Mouse (Mus musculus): Measurements from ENCODE around the gene Rnf128. TPM values are rescaled to one million over a fixed set of nuclear protein-coding genes. Genes with fewer than 3 reads are reported as not detected.

Gene Rnf128
- polyA plus RNA-seq, 1 experiment from 2014 or later = 6.9 TPM

DNA sequence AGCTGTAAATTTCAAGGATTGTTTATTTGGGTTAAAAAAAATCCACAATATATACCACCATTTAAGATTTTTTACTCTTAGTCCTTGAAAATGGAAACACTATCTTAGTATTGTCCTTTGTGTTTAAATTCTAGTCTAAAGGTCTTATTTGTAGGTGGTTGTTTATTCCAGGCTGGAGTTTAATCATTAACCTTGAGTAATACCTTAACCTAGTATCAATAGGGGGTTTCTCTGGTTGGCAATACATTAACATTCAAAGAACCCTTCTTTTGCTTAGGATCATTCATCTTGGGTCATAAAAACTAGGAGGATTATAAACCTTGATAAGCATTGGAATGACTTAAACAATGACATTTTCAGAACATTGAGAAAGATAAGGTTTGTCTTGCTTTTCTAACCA, 77.3 kb downstream of the Rnf128 start:
- Histone ChIP-seq H3K4me2 (replicated peaks) (no peak overlapping the region), H3K27ac (no peak overlapping the region)

DNA sequence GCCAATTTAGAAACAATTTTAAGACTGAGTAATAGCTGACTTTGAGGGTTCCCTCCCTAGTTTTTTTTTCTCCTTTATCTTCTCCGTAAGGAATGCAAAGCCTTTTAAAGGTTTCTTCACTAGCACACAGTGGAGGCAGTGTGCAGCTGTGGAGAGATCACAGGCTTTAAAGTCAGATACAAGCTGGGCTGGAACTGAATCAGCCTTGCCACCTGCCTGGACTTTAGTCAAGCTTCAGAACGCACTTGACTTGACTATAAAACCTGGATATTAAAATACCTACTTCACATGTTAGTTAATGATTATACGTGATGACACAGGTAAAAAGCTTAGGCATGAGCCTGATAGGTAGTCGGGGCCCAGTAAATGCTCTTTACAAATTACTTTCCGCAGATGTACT, 89.1 kb downstream of the Rnf128 start:
- no peak for ATAC-seq (ENCODE audit: insufficient number of reproducible peaks, insufficient read depth, low FRiP score, low TSS enrichment)
- H3K27me3 ChIP-seq = 0 out of 2 replicates have a peak, but pooled peaks cover 4% of the 10 kb centered on the region
- H3K4me3 ChIP-seq = no peak overlapping the region
- H3K4me1 ChIP-seq = no peaks in the 10 kb centered on the region
- no peak overlapping the region for H3K4me2 ChIP-seq (replicated peaks)
- WGBS = 78% methylated on average over 5 of the region's 5 CpGs
- no peaks in the 10 kb centered on the region for H3K9me3 ChIP-seq
- H3K36me3 ChIP-seq = no peaks in the 10 kb centered on the region
- H3K9ac ChIP-seq = no peak overlapping the region
- no peak overlapping the region for H3K27ac ChIP-seq

More for the DNA sequence above, 77.3 kb downstream of the Rnf128 start:
- Histone ChIP-seq H3K9me3 (no peaks in the 10 kb centered on the region), H3K4me1 (no peaks in the 10 kb centered on the region), H3K4me3 (no peak overlapping the region), H3K27me3 (no peaks in the 10 kb centered on the region), H3K36me3 (no peaks in the 10 kb centered on the region), H3K9ac (no peak overlapping the region)
- ATAC-seq (ENCODE audit: insufficient number of reproducible peaks, insufficient read depth, low FRiP score, low TSS enrichment) = no peak

DNA sequence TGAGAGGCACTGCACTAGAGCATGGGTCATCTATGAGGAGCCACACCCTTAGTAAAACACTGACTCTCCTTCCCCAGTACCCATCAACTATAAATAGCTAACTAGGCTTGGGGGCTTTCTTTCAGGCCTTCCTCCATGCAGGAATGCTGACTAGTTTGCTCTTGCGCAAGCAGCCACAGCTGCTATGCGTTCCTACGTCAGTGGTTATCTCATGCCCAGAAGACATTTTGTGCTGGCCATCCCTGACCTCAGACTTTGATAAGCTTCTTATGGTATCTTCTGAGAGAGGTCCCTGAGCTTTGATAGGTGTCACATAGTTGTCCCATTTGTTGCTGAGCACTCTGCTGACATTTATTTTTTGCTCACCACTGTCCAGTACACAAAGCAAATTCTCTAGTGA, 90.2 kb downstream of the Rnf128 start:
- 0 out of 2 replicates have a peak, but pooled peaks cover 4% of the 10 kb centered on the region for H3K27me3 ChIP-seq
- H3K9ac ChIP-seq = no peak overlapping the region
- no peaks in the 10 kb centered on the region for H3K36me3 ChIP-seq
- WGBS = 93% methylated on average over 3 of the region's 3 CpGs
- no peak overlapping the region for H3K4me3 ChIP-seq
- H3K4me1 ChIP-seq = no peaks in the 10 kb centered on the region
- H3K27ac ChIP-seq = no peak overlapping the region
- no peak for ATAC-seq (ENCODE audit: insufficient number of reproducible peaks, insufficient read depth, low FRiP score, low TSS enrichment)
- H3K9me3 ChIP-seq = no peaks in the 10 kb centered on the region
- H3K4me2 ChIP-seq (replicated peaks) = no peak overlapping the region

DNA sequence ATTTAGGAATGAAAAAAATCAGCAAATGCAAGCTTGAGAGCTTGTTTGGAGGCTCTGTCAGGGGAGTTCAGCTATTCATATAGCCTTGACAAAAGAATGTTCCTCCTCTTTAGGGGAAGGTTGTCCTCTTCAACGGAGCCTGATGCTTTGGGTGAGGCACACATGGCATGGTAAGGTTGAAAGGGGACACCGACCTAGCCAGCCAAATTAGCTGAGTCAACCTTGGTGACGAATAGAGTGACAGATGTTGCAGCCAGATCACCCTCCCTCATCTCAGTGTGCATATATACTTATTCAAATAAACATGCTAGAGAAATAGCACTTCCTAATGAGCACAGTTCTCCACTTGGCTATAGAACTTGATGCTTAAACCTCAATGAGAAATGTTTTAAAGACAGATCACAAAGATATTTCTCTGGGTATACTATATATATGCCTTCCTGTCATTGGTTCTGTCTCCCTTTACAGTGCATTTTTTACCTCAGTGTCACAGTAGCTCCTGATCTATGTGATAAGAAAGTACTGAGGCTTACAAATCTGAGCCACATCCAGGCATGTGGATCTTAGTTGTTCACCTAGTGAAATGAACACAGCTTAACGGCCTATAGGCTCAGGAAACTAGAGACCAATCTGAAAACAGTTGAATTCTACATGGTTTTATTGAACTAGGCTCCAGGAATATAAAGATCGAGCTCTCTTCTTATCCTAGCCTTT, 91.4 kb downstream of the Rnf128 start:
- Histone ChIP-seq H3K9me3 (no peaks in the 10 kb centered on the region), H3K27ac (no peak overlapping the region), H3K36me3 (no peaks in the 10 kb centered on the region), H3K4me2 (replicated peaks) (no peak overlapping the region), H3K27me3 (0 out of 2 replicates have a peak, but pooled peaks cover 4% of the 10 kb centered on the region), H3K4me3 (no peak overlapping the region), H3K4me1 (no peaks in the 10 kb centered on the region), H3K9ac (no peak overlapping the region)
- WGBS = 66% methylated on average over 5 of the region's 5 CpGs
- ATAC-seq (ENCODE audit: insufficient number of reproducible peaks, insufficient read depth, low FRiP score, low TSS enrichment) = no peak

DNA sequence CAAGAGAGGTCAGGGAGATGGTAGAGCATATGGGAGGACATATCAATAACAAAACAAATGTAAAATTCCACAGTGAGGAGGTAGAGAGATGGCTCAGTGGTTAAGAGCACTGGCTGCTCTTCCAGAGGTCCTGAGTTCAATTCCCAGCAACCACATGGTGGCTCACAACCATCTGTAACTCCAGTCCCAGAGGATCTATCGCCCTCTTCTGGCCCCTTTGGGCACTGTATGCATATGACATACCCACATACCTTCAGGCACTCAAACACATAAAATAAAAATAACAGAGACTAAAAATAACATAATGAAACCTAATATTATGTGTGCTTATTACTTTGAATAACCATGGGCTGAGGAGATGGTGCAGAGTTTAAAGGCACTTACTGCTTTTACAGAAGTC, 99.0 kb downstream of the Rnf128 start:
- no peak for ATAC-seq (ENCODE audit: insufficient number of reproducible peaks, insufficient read depth, low FRiP score, low TSS enrichment)
- H3K4me2 ChIP-seq (replicated peaks) = no peak overlapping the region
- H3K36me3 ChIP-seq = no peaks in the 10 kb centered on the region
- H3K27me3 ChIP-seq = no peaks in the 10 kb centered on the region
- H3K9ac ChIP-seq = no peak overlapping the region
- H3K27ac ChIP-seq = no peak overlapping the region
- WGBS = 52% methylated on average over 1 of the region's 1 CpGs
- H3K9me3 ChIP-seq = no peaks in the 10 kb centered on the region
- no peak overlapping the region for H3K4me3 ChIP-seq
- no peaks in the 10 kb centered on the region for H3K4me1 ChIP-seq

DNA sequence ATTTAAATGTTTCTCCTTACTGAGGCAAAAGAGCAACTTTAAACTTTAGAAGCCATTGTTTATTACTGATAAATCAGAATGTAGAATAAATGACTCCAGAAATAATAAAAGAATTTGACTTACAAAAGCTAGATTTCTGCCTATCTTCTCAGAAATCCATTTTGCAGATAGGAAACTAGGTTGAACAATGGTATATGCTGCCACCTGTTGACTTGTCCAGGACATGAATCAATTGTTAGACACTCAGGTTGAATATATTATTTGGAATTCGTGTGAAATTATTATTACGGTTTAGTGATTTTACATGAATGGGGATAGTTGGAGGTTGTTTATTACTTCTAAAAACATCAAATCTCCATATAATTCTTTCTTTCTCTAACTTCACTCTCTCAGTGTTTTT, 102.7 kb downstream of the Rnf128 start:
- no peaks in the 10 kb centered on the region for H3K9me3 ChIP-seq
- H3K4me2 ChIP-seq (replicated peaks) = no peak overlapping the region
- no peaks in the 10 kb centered on the region for H3K4me1 ChIP-seq
- no peak overlapping the region for H3K27ac ChIP-seq
- H3K9ac ChIP-seq = no peak overlapping the region
- no peaks in the 10 kb centered on the region for H3K36me3 ChIP-seq
- ATAC-seq (ENCODE audit: insufficient number of reproducible peaks, insufficient read depth, low FRiP score, low TSS enrichment) = no peak
- 71% methylated on average over 2 of the region's 2 CpGs for WGBS
- H3K27me3 ChIP-seq = 0 out of 2 replicates have a peak, but pooled peaks cover 3% of the 10 kb centered on the region
- H3K4me3 ChIP-seq = no peak overlapping the region

DNA sequence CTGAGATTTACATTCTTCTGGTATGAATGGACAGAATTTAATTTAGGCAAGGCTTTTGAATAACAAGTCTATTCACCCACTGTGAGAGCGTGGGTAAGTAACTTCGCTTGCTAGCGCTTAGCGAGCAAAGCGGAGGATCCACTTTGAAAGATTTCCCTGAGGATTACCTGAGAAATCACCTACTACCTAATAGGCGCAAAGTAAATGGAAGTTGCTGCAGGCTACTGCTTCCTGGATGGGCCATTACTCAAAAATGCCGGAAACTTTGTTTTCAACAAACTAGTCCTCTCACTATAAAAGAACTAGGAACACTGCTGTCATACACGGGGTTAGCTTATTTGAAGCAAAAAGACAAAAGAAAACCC, 121.3 kb downstream of the Rnf128 start:
- no peak; the same call in 1 of the 2 replicates for ATAC-seq (ENCODE audit: insufficient number of reproducible peaks, insufficient read depth, low FRiP score, low TSS enrichment)
- no peak overlapping the region for H3K9ac ChIP-seq
- peak overlapping the region; percentile 46 for H3K4me2 ChIP-seq (replicated peaks)
- 27% methylated on average over 8 of the region's 8 CpGs for WGBS
- H3K36me3 ChIP-seq = no peaks in the 10 kb centered on the region
- no peaks in the 10 kb centered on the region for H3K9me3 ChIP-seq
- peak overlapping the region; percentile 50 for H3K4me3 ChIP-seq
- peaks cover 8% of the 10 kb centered on the region for H3K27me3 ChIP-seq
- H3K27ac ChIP-seq = no peak overlapping the region
- H3K4me1 ChIP-seq = no peaks in the 10 kb centered on the region

DNA sequence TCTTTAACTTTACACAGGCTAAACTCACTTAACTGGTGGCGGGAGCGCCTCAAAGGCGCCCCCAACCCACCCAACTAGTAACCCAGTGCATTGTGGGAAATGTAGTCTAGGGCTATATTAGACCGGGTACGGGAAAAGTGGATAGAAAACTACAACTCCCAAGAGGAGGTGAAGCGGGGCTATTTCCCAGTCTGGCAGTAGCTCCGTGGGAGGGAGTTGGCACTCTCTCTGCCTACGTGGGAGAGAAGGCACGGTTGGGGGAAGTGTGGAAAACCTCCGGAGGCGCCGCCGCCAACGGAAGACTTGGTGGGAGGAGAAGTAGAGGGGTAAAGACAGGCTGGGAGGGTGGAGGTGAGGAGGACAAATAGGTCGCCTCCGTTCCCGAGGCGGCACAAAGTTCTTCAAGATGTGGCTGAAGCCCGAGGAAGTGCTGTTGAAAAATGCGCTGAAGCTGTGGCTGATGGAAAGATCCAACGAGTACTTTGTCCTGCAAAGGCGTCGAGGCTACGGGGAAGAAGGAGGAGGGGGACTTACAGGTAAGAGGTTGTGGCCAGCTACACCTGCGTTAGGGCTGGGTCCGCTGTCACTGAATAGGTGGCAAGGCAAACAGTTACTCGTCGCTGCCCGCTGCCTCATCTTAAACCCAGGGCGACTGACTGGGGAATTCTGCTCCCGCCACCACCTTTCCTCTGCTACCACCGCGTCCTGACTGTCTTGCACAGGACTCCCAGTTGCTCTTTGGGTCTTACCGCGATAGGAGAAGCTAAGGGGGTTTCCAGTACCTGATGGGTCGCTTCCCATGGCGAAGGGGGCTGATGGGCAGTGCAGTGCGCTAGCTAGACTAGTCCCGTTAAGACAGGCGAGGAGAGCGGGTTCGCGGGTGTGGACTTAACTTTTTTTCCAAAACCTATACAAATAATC, 121.9 kb downstream of the Rnf128 start, which contains the start of gene Tbc1d8b:
Gene Tbc1d8b (plus strand): TSS at position 222 of the 921 bp plus-strand sequence.
- H3K4me2 ChIP-seq (replicated peaks) = peak within 1 kb of the TSS; percentile 53
- peak within 1 kb of the TSS; percentile 50 for H3K4me3 ChIP-seq
- no peaks in the 10 kb centered on the region for H3K9me3 ChIP-seq
- H3K4me1 ChIP-seq = no peaks in the 10 kb centered on the region
- H3K27ac ChIP-seq = no peak within 1 kb of the TSS
- H3K9ac ChIP-seq = peak within 1 kb of the TSS; percentile 45
- WGBS = 15% methylated on average over 43 of the region's 43 CpGs
- H3K27me3 ChIP-seq = peaks cover 8% of the 10 kb centered on the region
- ATAC-seq (ENCODE audit: insufficient number of reproducible peaks, insufficient read depth, low FRiP score, low TSS enrichment) = peak; percentile 98
- H3K36me3 ChIP-seq = no peaks in the 10 kb centered on the region

DNA sequence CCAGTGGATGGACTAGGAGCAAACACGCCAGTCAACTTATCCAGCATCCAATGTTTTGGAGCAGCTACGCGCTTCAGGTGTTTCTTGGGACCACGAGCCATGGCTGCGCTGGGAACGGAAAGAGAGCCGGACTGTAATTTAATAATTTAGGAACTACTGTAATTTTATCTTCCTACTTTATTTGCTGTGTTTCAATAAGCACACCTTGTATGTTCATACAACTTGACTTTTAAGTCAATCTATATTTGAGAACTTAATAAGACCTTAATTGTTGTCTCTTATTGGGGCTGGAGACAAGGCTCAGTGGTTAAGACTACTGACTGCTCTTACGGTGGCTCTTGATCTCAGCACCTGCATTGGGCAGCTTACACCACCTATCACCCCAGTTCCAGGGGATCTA, 151.3 kb downstream of the Rnf128 start, which contains the start of gene Gm15013:
Gene Gm15013 (minus strand): TSS at position 101 of the 400 bp plus-strand sequence.
- Histone ChIP-seq H3K4me3 (no peak within 1 kb of the TSS), H3K4me2 (replicated peaks) (no peak within 1 kb of the TSS), H3K27ac (no peak within 1 kb of the TSS), H3K36me3 (no peaks in the 10 kb centered on the region), H3K9ac (no peak within 1 kb of the TSS), H3K27me3 (no peaks in the 10 kb centered on the region), H3K9me3 (no peaks in the 10 kb centered on the region), H3K4me1 (no peaks in the 10 kb centered on the region)
- no peak for ATAC-seq (ENCODE audit: insufficient number of reproducible peaks, insufficient read depth, low FRiP score, low TSS enrichment)
- WGBS = 96% methylated on average over 8 of the region's 8 CpGs

DNA sequence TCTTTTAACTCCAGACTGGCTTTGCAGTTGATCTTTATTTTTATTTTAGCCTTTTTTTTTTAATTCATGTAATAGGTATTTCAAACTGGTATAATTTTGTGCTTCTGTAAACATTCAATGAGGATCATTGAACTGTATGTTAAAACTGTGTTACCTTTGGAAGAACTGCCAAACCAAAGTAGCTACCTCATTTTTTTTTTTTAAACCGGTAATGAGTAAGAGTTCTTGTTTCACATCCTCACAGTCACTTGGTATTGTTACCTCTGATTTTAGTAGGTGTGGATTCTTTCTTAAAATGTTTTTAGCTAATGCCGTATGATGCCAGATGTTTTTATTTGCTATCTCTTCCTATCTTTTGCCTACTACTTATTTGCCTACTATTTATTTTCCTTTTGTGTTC, 159.2 kb downstream of the Rnf128 start:
- H3K9ac ChIP-seq = no peak overlapping the region
- 93% methylated on average over 2 of the region's 2 CpGs for WGBS
- H3K4me3 ChIP-seq = no peak overlapping the region
- H3K4me2 ChIP-seq (replicated peaks) = no peak overlapping the region
- no peak for ATAC-seq (ENCODE audit: insufficient number of reproducible peaks, insufficient read depth, low FRiP score, low TSS enrichment)
- H3K27ac ChIP-seq = no peak overlapping the region
- no peaks in the 10 kb centered on the region for H3K9me3 ChIP-seq
- H3K36me3 ChIP-seq = no peaks in the 10 kb centered on the region
- no peaks in the 10 kb centered on the region for H3K4me1 ChIP-seq
- no peaks in the 10 kb centered on the region for H3K27me3 ChIP-seq
